Mouse (Mus musculus) MEL (cell line): ENCODE measurements at regions not wholly inside any gene's neighbourhood (a gene's known extent, or its start where the extent isn't known, plus 50 kb on each side); places are given as distances from the start of the nearest gene placed in this dataset.

Source experiments
- DNase-seq: peaks from one replicate; pipeline ENCODE4 v3.0.0; 2011; ENCODE audit warnings: low read depth, low spot score
- H3K27ac ChIP-seq: 2 replicates; pipeline ENCODE4 v1.5.1; 2012; ENCODE audit warnings: low read depth, mild to moderate bottlenecking, control low read depth, low read length, moderate library complexity; ENCODE audit not compliant: control insufficient read depth
- H3K27me3 ChIP-seq, 2 experiments: fragments of 150-350 bp in 1 of 2; sonication (generic) in 1 of 2; 2 replicates each; pipeline ENCODE4 v1.6.1; 2012; ENCODE audit warnings: low read length in 2 of 2, mild to moderate bottlenecking in 2 of 2, improper control_type of control experiment in 1 of 2, moderate library complexity in 1 of 2; ENCODE audit not compliant: insufficient read depth in 2 of 2, control insufficient read depth in 1 of 2
- H3K36me3 ChIP-seq, 2 experiments: 2 replicates each; pipeline ENCODE4 v1.6.1; 2012 to 2014; ENCODE audit warnings: low read length in 2 of 2, improper control_type of control experiment in 1 of 2, inconsistent platforms in 1 of 2, mild to moderate bottlenecking in 1 of 2; ENCODE audit not compliant: insufficient read depth in 2 of 2, control insufficient read depth in 1 of 2
- H3K4me1 ChIP-seq, 2 experiments: fragments of 150-350 bp in 1 of 2; sonication (generic) in 1 of 2; 2 replicates each; pipeline ENCODE4 v1.6.1; 2012; ENCODE audit warnings: low read length in 2 of 2, improper control_type of control experiment in 1 of 2, mild to moderate bottlenecking in 1 of 2; ENCODE audit not compliant: insufficient read depth in 2 of 2, control insufficient read depth in 1 of 2
- H3K4me3 ChIP-seq, 2 experiments: fragments of 150-350 bp in 1 of 2; sonication (generic) in 1 of 2; 2 replicates each; pipeline ENCODE4 v1.5.1; 2012; ENCODE audit warnings: low read depth in 2 of 2, low read length in 2 of 2, mild to moderate bottlenecking in 2 of 2, moderate library complexity in 2 of 2, control low read depth in 1 of 2, improper control_type of control experiment in 1 of 2; ENCODE audit not compliant: control insufficient read depth in 1 of 2, insufficient read depth in 1 of 2
- H3K79me2 ChIP-seq: 2 replicates; pipeline ENCODE4 v1.6.1; 2012; ENCODE audit warnings: mild to moderate bottlenecking, low read length, moderate library complexity; ENCODE audit not compliant: control insufficient read depth, poor library complexity, insufficient read depth
- H3K9ac ChIP-seq: 2 replicates; pipeline ENCODE4 v1.6.1; 2012; ENCODE audit warnings: low read depth, mild to moderate bottlenecking, control low read depth, low read length, moderate library complexity; ENCODE audit not compliant: control insufficient read depth, poor library complexity, severe bottlenecking
- H3K9me3 ChIP-seq: fragments of 150-350 bp; sonication (generic); replicated peaks from 2 replicates; pipeline ENCODE4 v1.6.1; 2012; ENCODE audit warnings: mild to moderate bottlenecking, low read length, improper control_type of control experiment, moderate library complexity; ENCODE audit not compliant: insufficient read depth
- CHD1 ChIP-seq: IDR thresholded peaks from 2 replicates; pipeline ENCODE4 v1.6.1; 2012; ENCODE audit warnings: low read depth, mild to moderate bottlenecking, inconsistent platforms, low read length, improper control_type of control experiment
- CHD2 ChIP-seq: IDR thresholded peaks from 2 replicates; pipeline ENCODE4 v1.6.1; 2011; ENCODE audit warnings: low read length, improper control_type of control experiment
- E2F4 ChIP-seq: IDR thresholded peaks from 2 replicates; pipeline ENCODE4 v1.6.1; 2011; ENCODE audit warnings: low read depth, low read length, improper control_type of control experiment, borderline replicate concordance
- ELF1 ChIP-seq: IDR thresholded peaks from 2 replicates; pipeline ENCODE4 v1.6.1; 2014; ENCODE audit warnings: low read depth, mild to moderate bottlenecking, inconsistent platforms, low read length, improper control_type of control experiment, moderate library complexity
- EP300 ChIP-seq, 2 experiments: IDR thresholded peaks; 2 replicates each; pipeline ENCODE4 v1.6.1; 2011; ENCODE audit warnings: improper control_type of control experiment in 2 of 2, low read length in 2 of 2, low read depth in 1 of 2, mild to moderate bottlenecking in 1 of 2
- ETS1 ChIP-seq: IDR thresholded peaks from 2 replicates; pipeline ENCODE4 v1.6.1; 2012; ENCODE audit warnings: low read depth, mild to moderate bottlenecking, inconsistent platforms, low read length, improper control_type of control experiment, moderate library complexity
- GATA1 ChIP-seq: IDR thresholded peaks from 2 replicates; pipeline ENCODE4 v1.6.1; 2011; ENCODE audit warnings: low read depth, low read length, improper control_type of control experiment
- JUND ChIP-seq: IDR thresholded peaks from 2 replicates; pipeline ENCODE4 v1.6.1; 2011; ENCODE audit warnings: low read depth, mild to moderate bottlenecking, improper control_type of control experiment, low read length
- KAT2A ChIP-seq: conservative IDR thresholded peaks from 2 replicates; pipeline ENCODE4 v1.6.1; 2012; ENCODE audit warnings: low read depth, low read length, improper control_type of control experiment, inconsistent platforms
- MAX ChIP-seq: IDR thresholded peaks from 2 replicates; pipeline ENCODE4 v1.6.1; 2011; ENCODE audit warnings: low read length, improper control_type of control experiment
- MAZ ChIP-seq: IDR thresholded peaks from 2 replicates; pipeline ENCODE4 v1.6.1; 2012; ENCODE audit warnings: low read depth, mild to moderate bottlenecking, inconsistent platforms, low read length, improper control_type of control experiment
- MEF2A ChIP-seq: IDR thresholded peaks from 2 replicates; pipeline ENCODE4 v1.6.1; 2014; ENCODE audit warnings: low read depth, mild to moderate bottlenecking, inconsistent platforms, low read length, improper control_type of control experiment; ENCODE audit not compliant: poor library complexity, insufficient replicate concordance, severe bottlenecking; ENCODE audit errors: extremely low read depth
- MXI1 ChIP-seq: IDR thresholded peaks from 2 replicates; pipeline ENCODE4 v1.6.1; 2011; ENCODE audit warnings: mild to moderate bottlenecking, low read depth, low read length, improper control_type of control experiment
- MYB ChIP-seq: IDR thresholded peaks from 2 replicates; pipeline ENCODE4 v1.6.1; 2011; ENCODE audit warnings: mild to moderate bottlenecking, low read depth, low read length, improper control_type of control experiment
- MYC ChIP-seq: IDR thresholded peaks from 2 replicates; pipeline ENCODE4 v1.6.1; 2011; ENCODE audit warnings: low read depth, mild to moderate bottlenecking, low read length, improper control_type of control experiment, moderate library complexity
- NELFE ChIP-seq: IDR thresholded peaks from 2 replicates; pipeline ENCODE4 v1.6.1; 2011; ENCODE audit warnings: low read depth, low read length, improper control_type of control experiment
- POLR2A ChIP-seq, 2 experiments: IDR thresholded peaks; 2 replicates each; pipeline ENCODE4 v1.6.1; 2011 to 2012; ENCODE audit warnings: low read length in 2 of 2, mild to moderate bottlenecking in 2 of 2, control low read depth in 1 of 2, improper control_type of control experiment in 1 of 2, low read depth in 1 of 2, moderate library complexity in 1 of 2; ENCODE audit not compliant: control insufficient read depth in 1 of 2, insufficient read depth in 1 of 2, poor library complexity in 1 of 2
- POLR2AphosphoS2 ChIP-seq: IDR thresholded peaks from 2 replicates; pipeline ENCODE4 v1.6.1; 2011; ENCODE audit warnings: low read length, improper control_type of control experiment
- POLR2AphosphoS5 ChIP-seq: IDR thresholded peaks from 2 replicates; pipeline ENCODE4 v1.6.1; 2012; ENCODE audit warnings: low read depth, borderline replicate concordance, mild to moderate bottlenecking, inconsistent platforms, low read length, moderate library complexity, mixed read lengths
- RAD21 ChIP-seq: IDR thresholded peaks from 2 replicates; pipeline ENCODE4 v1.6.1; 2011; ENCODE audit warnings: mild to moderate bottlenecking, low read depth, low read length, improper control_type of control experiment
- RCOR1 ChIP-seq: IDR thresholded peaks from 2 replicates; pipeline ENCODE4 v1.6.1; 2012; ENCODE audit warnings: low read depth, mild to moderate bottlenecking, inconsistent platforms, low read length, improper control_type of control experiment
- SIN3A ChIP-seq: IDR thresholded peaks from 2 replicates; pipeline ENCODE4 v1.6.1; 2012; ENCODE audit warnings: low read length, improper control_type of control experiment, inconsistent platforms
- SMC3 ChIP-seq: IDR thresholded peaks from 2 replicates; pipeline ENCODE4 v1.6.1; 2011; ENCODE audit warnings: low read depth, low read length, improper control_type of control experiment
- TAL1 ChIP-seq: IDR thresholded peaks from 2 replicates; pipeline ENCODE4 v1.6.1; 2012; ENCODE audit warnings: mild to moderate bottlenecking, inconsistent platforms, low read length, moderate library complexity, mixed read lengths
- USF1 ChIP-seq: IDR thresholded peaks from 2 replicates; pipeline ENCODE4 v1.6.1; 2014; ENCODE audit warnings: low read depth, mild to moderate bottlenecking, inconsistent platforms, low read length, improper control_type of control experiment, moderate library complexity
- USF2 ChIP-seq, 2 experiments: IDR thresholded peaks; 2 replicates each; pipeline ENCODE4 v1.6.1; 2011 to 2012; ENCODE audit warnings: improper control_type of control experiment in 2 of 2, low read length in 2 of 2, borderline replicate concordance in 1 of 2, inconsistent platforms in 1 of 2, low read depth in 1 of 2, mild to moderate bottlenecking in 1 of 2; ENCODE audit not compliant: insufficient read depth in 1 of 2
- ZKSCAN1 ChIP-seq: IDR thresholded peaks from 2 replicates; pipeline ENCODE4 v1.6.1; 2012; ENCODE audit warnings: low read depth, mild to moderate bottlenecking, inconsistent platforms, low read length, improper control_type of control experiment, moderate library complexity
- ZMIZ1 ChIP-seq: IDR thresholded peaks from 2 replicates; pipeline ENCODE4 v1.6.1; 2012; ENCODE audit warnings: low read depth, mild to moderate bottlenecking, inconsistent platforms, low read length, improper control_type of control experiment, moderate library complexity

DNA sequence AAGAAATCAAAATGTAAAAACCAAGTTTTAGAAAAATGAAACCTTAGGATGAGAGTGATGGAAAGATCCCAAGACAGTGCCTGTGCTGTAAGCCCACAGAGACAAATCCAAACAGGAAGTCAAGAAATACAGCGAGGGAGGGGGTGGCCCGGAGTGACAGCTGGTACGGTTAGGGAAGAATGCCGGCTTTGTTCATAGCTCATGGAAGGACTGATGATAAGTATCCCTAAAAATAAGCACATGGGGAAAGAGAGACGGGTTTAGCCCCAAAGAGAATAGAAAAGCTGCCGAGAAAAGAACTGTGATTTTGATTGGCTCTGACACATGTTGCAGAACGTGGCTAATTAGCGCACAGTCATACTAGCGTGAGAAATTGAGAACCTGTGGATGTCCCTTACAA lies 382.6 kb downstream of the Cd83 start:
- Histone ChIP-seq H3K4me1 (no peaks in the 10 kb centered on the region), H3K36me3 (no peaks in the 10 kb centered on the region), H3K4me3 (no peak overlapping the region), H3K27me3 (no peaks in the 10 kb centered on the region), H3K27ac (no peak overlapping the region), H3K79me2 (no peaks in the 10 kb centered on the region), H3K9me3 (no peaks in the 10 kb centered on the region), H3K9ac (no peak overlapping the region)
- no peak for DNase-seq
- TF ChIP-seq MEF2A = no peak
- TF ChIP-seq POLR2AphosphoS5 = no peak
- TF ChIP-seq ETS1 = no peak
- no peak for TF ChIP-seq SIN3A
- no peak for TF ChIP-seq MAX
- TF ChIP-seq ELF1 = no peak
- TF ChIP-seq KAT2A = no peak
- TF ChIP-seq MAZ = no peak
- no peak for TF ChIP-seq MYC
- TF ChIP-seq E2F4 = no peak
- TF ChIP-seq GATA1 = no peak
- no peak for TF ChIP-seq ZKSCAN1
- TF ChIP-seq JUND = no peak
- no peak for TF ChIP-seq ZMIZ1
- TF ChIP-seq USF2 (IDR thresholded peaks at IDR 0.05; ENCODE audit: borderline replicate concordance in 1 of 2, insufficient read depth in 1 of 2, low read depth in 1 of 2, low read length in 2 of 2) = no peak
- no peak for TF ChIP-seq RCOR1
- no peak for TF ChIP-seq NELFE

DNA sequence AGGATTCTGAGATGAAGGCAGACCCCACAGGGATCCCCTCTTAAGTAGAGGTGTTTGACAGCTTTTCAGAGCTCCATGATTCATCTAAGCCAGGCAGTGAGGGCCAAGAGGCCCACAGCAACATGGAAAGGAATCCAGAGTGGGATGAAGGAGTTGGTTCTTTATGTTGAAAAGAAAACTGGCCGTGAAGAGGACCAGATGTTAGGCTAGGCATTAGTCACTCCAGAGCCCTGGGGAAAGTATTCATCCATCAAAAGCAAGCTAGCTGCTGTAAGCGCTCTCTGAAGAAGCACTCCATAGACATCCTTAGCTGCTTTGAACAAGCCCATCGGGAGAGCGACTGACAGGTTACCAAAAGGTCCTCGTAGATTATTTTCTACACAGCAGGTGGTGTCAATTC lies 383.6 kb downstream of the Cd83 start:
- TF ChIP-seq SIN3A (no peak), MYC (no peak), MEF2A (no peak), MAZ (no peak), CHD1 (no peak), TAL1 (no peak), CHD2 (no peak), POLR2A (IDR thresholded peaks at IDR 0.05; ENCODE audit: control insufficient read depth in 1 of 2, insufficient read depth in 1 of 2, low read depth in 1 of 2, low read length in 2 of 2, poor library complexity in 1 of 2) (no peak), ZKSCAN1 (no peak), NELFE (no peak), POLR2AphosphoS2 (no peak), E2F4 (no peak), EP300 (IDR thresholded peaks at IDR 0.05; ENCODE audit: low read depth in 1 of 2, low read length in 2 of 2) (no peak), SMC3 (no peak), ETS1 (no peak), MXI1 (no peak), USF1 (no peak), MYB (no peak), RAD21 (no peak), ZMIZ1 (no peak)
- DNase-seq = no peak
- Histone ChIP-seq H3K9ac (no peak overlapping the region), H3K4me1 (no peaks in the 10 kb centered on the region), H3K9me3 (no peaks in the 10 kb centered on the region), H3K27ac (no peak overlapping the region), H3K79me2 (no peaks in the 10 kb centered on the region), H3K27me3 (no peaks in the 10 kb centered on the region), H3K4me3 (no peak overlapping the region), H3K36me3 (no peaks in the 10 kb centered on the region)
